Mouse (Mus musculus) midbrain, embryonic 12.5 days (tissue): ENCODE results near the gene Pgpep1. TPM values are rescaled to one million over a fixed set of nuclear protein-coding genes. Genes with fewer than 3 reads are reported as not detected.

ENCODE experiments used
- ATAC-seq: fragments of 200-750 bp; cut with Nextera tagmentation; 2 replicates; pipeline ENCODE4 v1.8.0; 2017; ENCODE audit warnings: low read depth, moderate TSS enrichment, moderate library complexity; ENCODE audit not compliant: low FRiP score
- H3K27ac ChIP-seq: fragments of 300-500 bp; sonication (generic); replicated peaks from 2 replicates; pipeline ENCODE4 v1.5.1; 2016; ENCODE audit warnings: mild to moderate bottlenecking
- H3K27me3 ChIP-seq: fragments of 300-500 bp; sonication (generic); 2 replicates; pipeline ENCODE4 v1.6.1; 2016; ENCODE audit warnings: mild to moderate bottlenecking
- H3K36me3 ChIP-seq: fragments of 300-500 bp; sonication (generic); 2 replicates; pipeline ENCODE4 v1.6.1; 2016
- H3K4me1 ChIP-seq: fragments of 300-500 bp; sonication (generic); 2 replicates; pipeline ENCODE4 v1.6.1; 2016
- H3K4me2 ChIP-seq: fragments of 300-500 bp; sonication (generic); replicated peaks from 2 replicates; pipeline ENCODE4 v1.6.1; 2016; ENCODE audit warnings: mild to moderate bottlenecking, moderate library complexity
- H3K4me3 ChIP-seq: fragments of 300-500 bp; sonication (generic); 2 replicates; pipeline ENCODE4 v1.5.1; 2016; ENCODE audit warnings: mild to moderate bottlenecking
- H3K9ac ChIP-seq: fragments of 300-500 bp; sonication (generic); replicated peaks from 2 replicates; pipeline ENCODE4 v1.6.1; 2016; ENCODE audit warnings: mild to moderate bottlenecking, moderate library complexity
- H3K9me3 ChIP-seq: fragments of 300-500 bp; sonication (generic); 2 replicates; pipeline ENCODE4 v1.6.1; 2016; ENCODE audit warnings: mild to moderate bottlenecking
- WGBS: fragments of 180-500 bp; shearing (Covaris S2); methylation state at CpG from one replicate; pipeline ENCODE4 v1.1.7; 2016; 5-methylcytosine and 5-hydroxymethylcytosine counted together
- polyA plus RNA-seq: library from polyadenylated mRNA; unstranded; fragments of >200 nt; fragmentation: Nextera tagmentation; extraction: Ambion mirVana; gene quantifications from 2 replicates; pipeline ENCODE4 v1.2.1, GENCODE M21; 2016

Pgpep1 gene
- 82.7 and 93.7 TPM in 2 replicates for polyA plus RNA-seq

- WGBS = 4% methylated on average over 14 of the region's 14 CpGs
- peak within 1 kb of the TSS; percentile 85 for H3K9ac ChIP-seq
- H3K4me3 ChIP-seq = peak within 1 kb of the TSS; percentile 76
- H3K27ac ChIP-seq = peak within 1 kb of the TSS; percentile 69
- no peaks in the 10 kb centered on the region for H3K9me3 ChIP-seq
- ATAC-seq = peak; percentile 39
- peak within 1 kb of the TSS; percentile 86 for H3K4me2 ChIP-seq
- H3K36me3 ChIP-seq = no peaks in the 10 kb centered on the region
- no peaks in the 10 kb centered on the region for H3K27me3 ChIP-seq
- peaks cover 47% of the 10 kb centered on the region for H3K4me1 ChIP-seq
Observed at GRCm38 (mm10) chr8:70660273-70660725, at the start of gene Pgpep1. TSS of gene Pgpep1 (minus strand) at chr8:70660388.

- Histone ChIP-seq H3K9ac (no peak overlapping the region), H3K4me1 (no peaks in the 10 kb centered on the region), H3K4me3 (no peak overlapping the region), H3K4me2 (no peak overlapping the region), H3K36me3 (no peaks in the 10 kb centered on the region), H3K27me3 (0 out of 2 replicates have a peak, but pooled peaks cover 5% of the 10 kb centered on the region), H3K9me3 (no peaks in the 10 kb centered on the region), H3K27ac (no peak overlapping the region)
- ATAC-seq = no peak
- 93% methylated on average over 9 of the region's 9 CpGs for WGBS
Observed at GRCm38 (mm10) chr8:70709794-70710193, 49.6 kb upstream of the Pgpep1 start.

GRCm38 (mm10) chr8:70708281-70708680 lies 48.1 kb upstream of the Pgpep1 start:
- Histone ChIP-seq H3K36me3 (0 out of 2 replicates have a peak, but pooled peaks cover 5% of the 10 kb centered on the region), H3K27ac (no peak overlapping the region), H3K4me3 (no peak overlapping the region), H3K9me3 (no peaks in the 10 kb centered on the region), H3K9ac (no peak overlapping the region), H3K27me3 (0 out of 2 replicates have a peak, but pooled peaks cover 3% of the 10 kb centered on the region), H3K4me1 (peaks cover 3% of the 10 kb centered on the region; the same call in 1 of the 2 replicates), H3K4me2 (no peak overlapping the region)
- ATAC-seq = no peak
- 92% methylated on average over 14 of the region's 14 CpGs for WGBS

- Histone ChIP-seq H3K4me1 (peaks cover 25% of the 10 kb centered on the region), H3K36me3 (0 out of 2 replicates have a peak, but pooled peaks cover 10% of the 10 kb centered on the region), H3K4me2 (peak within 1 kb of the TSS; percentile 32), H3K27me3 (no peaks in the 10 kb centered on the region), H3K9ac (no peak within 1 kb of the TSS), H3K27ac (no peak within 1 kb of the TSS), H3K9me3 (no peaks in the 10 kb centered on the region), H3K4me3 (0 out of 2 replicates have a peak within 1 kb of the TSS, but pooled peaks have one; percentile 5)
- 95% methylated on average over 3 of the region's 3 CpGs for WGBS
- no peak for ATAC-seq
Observed at GRCm38 (mm10) chr8:70703287-70703686, 43.1 kb upstream of the Pgpep1 start, which contains the start of gene Iqcn. TSS of gene Iqcn (plus strand) at chr8:70703457.

GRCm38 (mm10) chr8:70702842-70703182 lies 42.6 kb upstream of the Pgpep1 start:
- 87% methylated on average over 3 of the region's 3 CpGs for WGBS
- no peak overlapping the region for H3K9ac ChIP-seq
- peaks cover 29% of the 10 kb centered on the region for H3K4me1 ChIP-seq
- H3K4me3 ChIP-seq = no peak overlapping the region
- H3K4me2 ChIP-seq = peak overlapping the region; percentile 32
- no peak overlapping the region for H3K27ac ChIP-seq
- no peaks in the 10 kb centered on the region for H3K9me3 ChIP-seq
- no peaks in the 10 kb centered on the region for H3K27me3 ChIP-seq
- 0 out of 2 replicates have a peak, but pooled peaks cover 10% of the 10 kb centered on the region for H3K36me3 ChIP-seq
- ATAC-seq = no peak

- no peak overlapping the region for H3K9ac ChIP-seq
- no peak for ATAC-seq
Observed at GRCm38 (mm10) chr8:70701982-70702841, 42.0 kb upstream of the Pgpep1 start.

GRCm38 (mm10) chr8:70701048-70701981 lies 41.1 kb upstream of the Pgpep1 start:
- WGBS = 54% methylated on average over 10 of the region's 10 CpGs
- ATAC-seq = no peak
- H3K4me3 ChIP-seq = peak overlapping the region; percentile 97
- peak overlapping the region; percentile 100 for H3K9ac ChIP-seq
- H3K27me3 ChIP-seq = no peaks in the 10 kb centered on the region
- H3K36me3 ChIP-seq = 0 out of 2 replicates have a peak, but pooled peaks cover 10% of the 10 kb centered on the region
- H3K27ac ChIP-seq = peak overlapping the region; percentile 99
- H3K4me1 ChIP-seq = peaks cover 44% of the 10 kb centered on the region
- H3K9me3 ChIP-seq = no peaks in the 10 kb centered on the region
- peak overlapping the region; percentile 71 for H3K4me2 ChIP-seq

More at GRCm38 (mm10) chr8:70701982-70702841, 42.0 kb upstream of the Pgpep1 start:
- Histone ChIP-seq H3K4me3 (peak overlapping the region; percentile 5; the same call in 1 of the 2 replicates), H3K9me3 (no peaks in the 10 kb centered on the region), H3K27ac (no peak overlapping the region), H3K27me3 (no peaks in the 10 kb centered on the region), H3K4me2 (peak overlapping the region; percentile 71), H3K4me1 (peaks cover 35% of the 10 kb centered on the region), H3K36me3 (0 out of 2 replicates have a peak, but pooled peaks cover 10% of the 10 kb centered on the region)
- WGBS = 94% methylated on average over 2 of the region's 2 CpGs

GRCm38 (mm10) chr8:70700555-70700922 lies 40.4 kb upstream of the Pgpep1 start:
- 0 out of 2 replicates have a peak, but pooled peaks have one; percentile 5 for ATAC-seq
- Histone ChIP-seq H3K27me3 (no peaks in the 10 kb centered on the region), H3K9ac (peak overlapping the region; percentile 100), H3K4me1 (peaks cover 52% of the 10 kb centered on the region), H3K9me3 (no peaks in the 10 kb centered on the region), H3K27ac (peak overlapping the region; percentile 99), H3K36me3 (0 out of 2 replicates have a peak, but pooled peaks cover 10% of the 10 kb centered on the region), H3K4me3 (peak overlapping the region; percentile 97), H3K4me2 (peak overlapping the region; percentile 71)
- WGBS = under 1% methylated on average over 19 of the region's 20 CpGs

GRCm38 (mm10) chr8:70699834-70700554 lies 39.8 kb upstream of the Pgpep1 start:
- peak overlapping the region; percentile 97 for H3K4me3 ChIP-seq
- H3K9me3 ChIP-seq = no peaks in the 10 kb centered on the region
- peaks cover 5% of the 10 kb centered on the region; the same call in 1 of the 2 replicates for H3K27me3 ChIP-seq
- H3K36me3 ChIP-seq = 0 out of 2 replicates have a peak, but pooled peaks cover 10% of the 10 kb centered on the region
- H3K9ac ChIP-seq = peak overlapping the region; percentile 100
- H3K4me2 ChIP-seq = peak overlapping the region; percentile 71
- peak overlapping the region; percentile 99 for H3K27ac ChIP-seq
- WGBS = under 1% methylated on average over 57 of the region's 59 CpGs
- H3K4me1 ChIP-seq = peaks cover 57% of the 10 kb centered on the region
- 0 out of 2 replicates have a peak, but pooled peaks have one; percentile 7 for ATAC-seq

- H3K9me3 ChIP-seq = no peaks in the 10 kb centered on the region
- H3K27me3 ChIP-seq = peaks cover 7% of the 10 kb centered on the region; the same call in 1 of the 2 replicates
- H3K4me1 ChIP-seq = peaks cover 57% of the 10 kb centered on the region
- peak overlapping the region; percentile 97 for H3K4me3 ChIP-seq
- WGBS = under 1% methylated on average over 76 of the region's 89 CpGs
- 0 out of 2 replicates have a peak, but pooled peaks cover 10% of the 10 kb centered on the region for H3K36me3 ChIP-seq
- ATAC-seq = 0 out of 2 replicates have a peak, but pooled peaks have one; percentile 0
- peak overlapping the region; percentile 99 for H3K27ac ChIP-seq
- H3K4me2 ChIP-seq = peak overlapping the region; percentile 71
- H3K9ac ChIP-seq = peak overlapping the region; percentile 100
Observed at GRCm38 (mm10) chr8:70699116-70699833, 39.1 kb upstream of the Pgpep1 start.
